ENCODE assay signal across 22 mouse cellular contexts in genomic region chr14:89639322-89639721, GRCm38 (mm10).
DNase-seq lines count a peak whose midpoint lies in the region; ATAC-seq lines count a peak whose summit lies in the region.
"Had no signal": no experiment of that assay in that cellular context is flagged by ENCODE, and none has a peak within 500 bp of the region (broad histone marks: within the 10 kb centered on the region; RNA-seq: fewer than 3 reads in every experiment).

No protein-coding gene starts in this region.

- H3K36me3 ChIP-seq in forebrain, embryonic 15.5 days, result no peaks in the 10 kb centered on the region
- no peaks in the 10 kb centered on the region for H3K36me3 ChIP-seq in forebrain, embryonic 12.5 days (replicated peaks)
- H3K36me3 ChIP-seq in neural tube, embryonic 12.5 days, result no peaks in the 10 kb centered on the region
- H3K36me3 ChIP-seq: embryonic facial prominence, embryonic 15.5 days; G1E; heart, embryonic 12.5 days; hindbrain, embryonic 10.5 days; hindbrain, embryonic 15.5 days had no signal

- H3K27me3 ChIP-seq in forebrain, embryonic 15.5 days, result no peaks in the 10 kb centered on the region
- H3K27me3 ChIP-seq in forebrain, embryonic 12.5 days, result no peaks in the 10 kb centered on the region
- H3K27me3 ChIP-seq in neural tube, embryonic 12.5 days (replicated peaks), result no peaks in the 10 kb centered on the region
- H3K27me3 ChIP-seq: embryonic facial prominence, embryonic 15.5 days; heart, embryonic 12.5 days; hindbrain, embryonic 15.5 days had no signal

- H3K4me2 ChIP-seq in forebrain, embryonic 15.5 days (replicated peaks), result no peak overlapping the region
- H3K4me2 ChIP-seq in forebrain, embryonic 12.5 days, result no peak overlapping the region
- no peak overlapping the region for H3K4me2 ChIP-seq in neural tube, embryonic 12.5 days (replicated peaks)
- H3K4me2 ChIP-seq: embryonic facial prominence, embryonic 15.5 days; heart, embryonic 12.5 days; hindbrain, embryonic 15.5 days had no signal

- H3K4me3 ChIP-seq in forebrain, embryonic 15.5 days, result no peak overlapping the region
- no peak overlapping the region for H3K4me3 ChIP-seq in forebrain, embryonic 12.5 days (replicated peaks)
- no peak overlapping the region for H3K4me3 ChIP-seq in neural tube, embryonic 12.5 days
- H3K4me3 ChIP-seq: embryonic facial prominence, embryonic 15.5 days; erythroblast, embryonic 14.5 days; gastrocnemius, adult 2 months; heart, embryonic 12.5 days; hindbrain, embryonic 10.5 days; hindbrain, embryonic 15.5 days had no signal

- 0 out of 2 replicates have a peak, but pooled peaks cover 3% of the 10 kb centered on the region for H3K4me1 ChIP-seq in forebrain, embryonic 15.5 days
- H3K4me1 ChIP-seq in forebrain, embryonic 12.5 days, result no peaks in the 10 kb centered on the region
- H3K4me1 ChIP-seq in neural tube, embryonic 12.5 days, result no peaks in the 10 kb centered on the region
- H3K4me1 ChIP-seq: embryonic facial prominence, embryonic 15.5 days; heart, embryonic 12.5 days; hindbrain, embryonic 10.5 days; hindbrain, embryonic 15.5 days had no signal

- ATAC-seq in forebrain, embryonic 15.5 days (replicated peaks), result peak; percentile 75
- ATAC-seq in forebrain, embryonic 12.5 days (ENCODE audit: low FRiP score), result no peak
- ATAC-seq in neural tube, embryonic 12.5 days (ENCODE audit: low FRiP score, low read depth), result peak; percentile 58; the same call in 1 of the 2 replicates
- ATAC-seq: CD4-positive, CD25-positive, alpha-beta regulatory T cell, adult 4 months had no signal

- no peak overlapping the region for H3K27ac ChIP-seq in forebrain, embryonic 15.5 days (replicated peaks)
- H3K27ac ChIP-seq in forebrain, embryonic 12.5 days, result no peak overlapping the region
- H3K27ac ChIP-seq in neural tube, embryonic 12.5 days, result no peak overlapping the region
- H3K27ac ChIP-seq: embryonic facial prominence, embryonic 15.5 days; gastrocnemius, adult 2 months; hindbrain, embryonic 10.5 days; hindbrain, embryonic 15.5 days had no signal

- peak; percentile 0 for DNase-seq in embryo, embryonic 11 days
- DNase-seq in embryo, embryonic 10 days (ENCODE audit: low spot score), result no peak
- DNase-seq in neural tube, embryonic 10.5 days (ENCODE audit: extremely low spot score, low spot score), result no peak
- DNase-seq in left cerebral cortex, adult 11 months (ENCODE audit: low spot score), result no peak
- DNase-seq: adrenal gland, adult 8-10 months; adrenal gland, postnatal 36 days; B cell, adult 2 months; cerebellum, adult 11 months; cerebellum, adult 8-10 months; cerebellum, postnatal 14 days; gastrocnemius, adult 2 months; gastrocnemius, postnatal 25 days had no signal

- WGBS in forebrain, embryonic 15.5 days, result 76% methylated on average over 6 of the region's 6 CpGs
- 76% methylated on average over 6 of the region's 6 CpGs for WGBS in forebrain, embryonic 12.5 days
- WGBS in neural tube, embryonic 12.5 days, result 65% methylated on average over 6 of the region's 6 CpGs

- no peaks in the 10 kb centered on the region for H3K9me3 ChIP-seq in forebrain, embryonic 15.5 days
- H3K9me3 ChIP-seq in forebrain, embryonic 12.5 days, result no peaks in the 10 kb centered on the region
- no peaks in the 10 kb centered on the region for H3K9me3 ChIP-seq in neural tube, embryonic 12.5 days
- H3K9me3 ChIP-seq: embryonic facial prominence, embryonic 15.5 days; G1E; heart, embryonic 12.5 days; hindbrain, embryonic 10.5 days; hindbrain, embryonic 15.5 days had no signal

- H3K9ac ChIP-seq in forebrain, embryonic 15.5 days (replicated peaks), result no peak overlapping the region
- H3K9ac ChIP-seq in forebrain, embryonic 12.5 days, result no peak overlapping the region
- no peak overlapping the region for H3K9ac ChIP-seq in neural tube, embryonic 12.5 days
- H3K9ac ChIP-seq: embryonic facial prominence, embryonic 15.5 days; heart, embryonic 12.5 days; hindbrain, embryonic 15.5 days had no signal
